Mouse (Mus musculus): ENCODE measurements at regions not wholly inside any gene's neighbourhood (a gene's known extent, or its start where the extent isn't known, plus 50 kb on each side); places are given as distances from the start of the nearest gene placed in this dataset.

- Histone ChIP-seq H3K9me3 (ENCODE audit: control insufficient read depth, low read length) (no peaks in the 10 kb centered on the region), H3K36me3 (ENCODE audit: control insufficient read depth, insufficient read depth, low read length) (no peaks in the 10 kb centered on the region), H3K4me3 (ENCODE audit: low read depth, low read length) (no peak overlapping the region), H3K27me3 (replicated peaks; ENCODE audit: control insufficient read depth, insufficient read depth, low read length) (no peaks in the 10 kb centered on the region), H3K4me1 (replicated peaks; ENCODE audit: control insufficient read depth, insufficient read depth, low read length) (no peaks in the 10 kb centered on the region), H3K9ac (ENCODE audit: low read length) (no peak overlapping the region), H3K4me2 (ENCODE audit: low read length) (no peak overlapping the region), H3K27ac (ENCODE audit: low read depth) (no peak overlapping the region)
- WGBS: 74% methylated on average over 3 of the region's 3 CpGs
- ATAC-seq (replicated peaks; ENCODE audit: low FRiP score, low TSS enrichment, low read depth) (no peak), DNase-seq (ENCODE audit: low spot score) (no peak)
These were observed 216.2 kb upstream of the H2al1a start for GRCm38 (mm10) chrX:11082845-11083244.

GRCm38 (mm10) chrX:11086257-11087072 is 212.6 kb upstream of the H2al1a start:
- Histone ChIP-seq H3K9ac (ENCODE audit: low read length) (no peak overlapping the region), H3K9me3 (ENCODE audit: control insufficient read depth, low read length) (no peaks in the 10 kb centered on the region), H3K4me1 (replicated peaks; ENCODE audit: control insufficient read depth, insufficient read depth, low read length) (no peaks in the 10 kb centered on the region), H3K4me3 (ENCODE audit: low read depth, low read length) (no peak overlapping the region), H3K27me3 (replicated peaks; ENCODE audit: control insufficient read depth, insufficient read depth, low read length) (no peaks in the 10 kb centered on the region), H3K36me3 (ENCODE audit: control insufficient read depth, insufficient read depth, low read length) (no peaks in the 10 kb centered on the region), H3K4me2 (ENCODE audit: low read length) (no peak overlapping the region), H3K27ac (ENCODE audit: low read depth) (no peak overlapping the region)
- WGBS: 36% methylated on average over 6 of the region's 7 CpGs
- DNase-seq (ENCODE audit: low spot score) (no peak), ATAC-seq (replicated peaks; ENCODE audit: low FRiP score, low TSS enrichment, low read depth) (no peak)

DNA sequence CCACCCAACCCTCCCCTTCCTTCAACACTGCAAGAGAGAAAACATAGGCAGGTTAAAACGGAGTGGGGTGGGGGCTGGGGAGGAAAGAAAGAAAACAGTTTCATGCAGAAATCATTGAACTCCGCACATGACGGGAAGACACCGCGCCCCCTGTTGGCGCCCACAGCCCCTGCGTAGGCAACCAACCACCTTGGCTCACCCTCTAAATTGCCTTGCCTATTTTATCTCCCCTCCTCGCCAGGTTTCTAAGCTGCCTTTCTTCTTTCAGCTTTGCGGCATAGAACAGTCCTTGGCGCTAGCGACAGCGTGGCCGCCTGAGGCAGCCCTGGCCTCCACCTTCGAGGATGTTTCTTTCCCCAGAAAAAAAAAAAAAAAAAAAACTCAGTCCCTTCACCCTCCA is 211.1 kb upstream of the H2al1a start:
- Histone ChIP-seq H3K9ac (ENCODE audit: low read length) (no peak overlapping the region), H3K4me1 (replicated peaks; ENCODE audit: control insufficient read depth, insufficient read depth, low read length) (no peaks in the 10 kb centered on the region), H3K36me3 (ENCODE audit: control insufficient read depth, insufficient read depth, low read length) (no peaks in the 10 kb centered on the region), H3K9me3 (ENCODE audit: control insufficient read depth, low read length) (no peaks in the 10 kb centered on the region), H3K27me3 (replicated peaks; ENCODE audit: control insufficient read depth, insufficient read depth, low read length) (no peaks in the 10 kb centered on the region), H3K4me2 (ENCODE audit: low read length) (peak overlapping the region; percentile 28; the same call in 1 of the 2 replicates), H3K4me3 (ENCODE audit: low read depth, low read length) (no peak overlapping the region), H3K27ac (ENCODE audit: low read depth) (no peak overlapping the region)
- ATAC-seq (replicated peaks; ENCODE audit: low FRiP score, low TSS enrichment, low read depth): no peak
- WGBS: 16% methylated on average over 14 of the region's 14 CpGs
- peak; percentile 60 for DNase-seq (ENCODE audit: low spot score)

DNA sequence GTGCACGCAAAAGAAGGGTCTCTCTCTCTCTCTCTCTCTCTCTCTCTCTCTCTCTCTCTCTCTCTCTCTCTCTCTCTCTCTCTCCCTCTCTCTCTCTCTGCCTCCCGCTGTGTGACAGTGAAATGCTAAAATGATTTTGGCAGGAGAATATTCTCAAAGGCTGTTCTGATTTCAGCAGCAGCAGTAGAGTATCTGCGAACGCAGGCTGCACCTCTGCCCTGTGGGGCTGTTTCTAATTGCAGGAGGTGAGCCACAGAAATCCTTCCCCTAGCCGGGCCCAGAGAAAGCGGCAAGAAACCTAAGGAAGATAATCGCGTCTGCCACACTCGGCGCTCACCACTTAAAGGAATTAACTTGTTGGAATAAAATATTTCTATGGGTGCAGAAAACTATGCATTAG is 210.6 kb upstream of the H2al1a start:
- no peak overlapping the region for H3K4me2 ChIP-seq (ENCODE audit: low read length)
- no peaks in the 10 kb centered on the region for H3K36me3 ChIP-seq (ENCODE audit: control insufficient read depth, insufficient read depth, low read length)
- no peak for ATAC-seq (replicated peaks; ENCODE audit: low FRiP score, low TSS enrichment, low read depth)
- no peak for DNase-seq (ENCODE audit: low spot score)
- no peak overlapping the region for H3K9ac ChIP-seq (ENCODE audit: low read length)
- H3K4me1 ChIP-seq (replicated peaks; ENCODE audit: control insufficient read depth, insufficient read depth, low read length): no peaks in the 10 kb centered on the region
- no peak overlapping the region for H3K27ac ChIP-seq (ENCODE audit: low read depth)
- WGBS: 44% methylated on average over 10 of the region's 10 CpGs
- no peak overlapping the region for H3K4me3 ChIP-seq (ENCODE audit: low read depth, low read length)
- no peaks in the 10 kb centered on the region for H3K27me3 ChIP-seq (replicated peaks; ENCODE audit: control insufficient read depth, insufficient read depth, low read length)
- H3K9me3 ChIP-seq (ENCODE audit: control insufficient read depth, low read length): no peaks in the 10 kb centered on the region

GRCm38 (mm10) chrX:11090432-11090831 is 208.6 kb upstream of the H2al1a start:
- H3K4me1 ChIP-seq (replicated peaks; ENCODE audit: control insufficient read depth, insufficient read depth, low read length): no peaks in the 10 kb centered on the region
- no peaks in the 10 kb centered on the region for H3K27me3 ChIP-seq (replicated peaks; ENCODE audit: control insufficient read depth, insufficient read depth, low read length)
- no peak for DNase-seq (ENCODE audit: low spot score)
- no peak overlapping the region for H3K9ac ChIP-seq (ENCODE audit: low read length)
- H3K27ac ChIP-seq (ENCODE audit: low read depth): no peak overlapping the region
- ATAC-seq (replicated peaks; ENCODE audit: low FRiP score, low TSS enrichment, low read depth): no peak
- no peaks in the 10 kb centered on the region for H3K9me3 ChIP-seq (ENCODE audit: control insufficient read depth, low read length)
- WGBS: 39% methylated on average over 7 of the region's 7 CpGs
- no peak overlapping the region for H3K4me3 ChIP-seq (ENCODE audit: low read depth, low read length)
- H3K4me2 ChIP-seq (ENCODE audit: low read length): no peak overlapping the region
- H3K36me3 ChIP-seq (ENCODE audit: control insufficient read depth, insufficient read depth, low read length): no peaks in the 10 kb centered on the region

- WGBS: 49% methylated on average over 9 of the region's 9 CpGs
- Histone ChIP-seq H3K27ac (ENCODE audit: low read depth) (no peak overlapping the region), H3K4me2 (ENCODE audit: low read length) (no peak overlapping the region), H3K36me3 (ENCODE audit: control insufficient read depth, insufficient read depth, low read length) (no peaks in the 10 kb centered on the region), H3K9me3 (ENCODE audit: control insufficient read depth, low read length) (no peaks in the 10 kb centered on the region), H3K9ac (ENCODE audit: low read length) (no peak overlapping the region), H3K4me3 (ENCODE audit: low read depth, low read length) (no peak overlapping the region), H3K4me1 (replicated peaks; ENCODE audit: control insufficient read depth, insufficient read depth, low read length) (no peaks in the 10 kb centered on the region), H3K27me3 (replicated peaks; ENCODE audit: control insufficient read depth, insufficient read depth, low read length) (0 out of 2 replicates have a peak, but pooled peaks cover 4% of the 10 kb centered on the region)
- DNase-seq (ENCODE audit: low spot score) (no peak), ATAC-seq (replicated peaks; ENCODE audit: low FRiP score, low TSS enrichment, low read depth) (no peak)
These were observed 201.3 kb upstream of the H2al1a start for GRCm38 (mm10) chrX:11097581-11098254.

- ATAC-seq (replicated peaks; ENCODE audit: low FRiP score, low TSS enrichment, low read depth): no peak
- WGBS: 27% methylated on average over 4 of the region's 4 CpGs
- no peak overlapping the region for H3K4me2 ChIP-seq (ENCODE audit: low read length)
These were observed 200.7 kb upstream of the H2al1a start for GRCm38 (mm10) chrX:11098366-11098765.

DNA sequence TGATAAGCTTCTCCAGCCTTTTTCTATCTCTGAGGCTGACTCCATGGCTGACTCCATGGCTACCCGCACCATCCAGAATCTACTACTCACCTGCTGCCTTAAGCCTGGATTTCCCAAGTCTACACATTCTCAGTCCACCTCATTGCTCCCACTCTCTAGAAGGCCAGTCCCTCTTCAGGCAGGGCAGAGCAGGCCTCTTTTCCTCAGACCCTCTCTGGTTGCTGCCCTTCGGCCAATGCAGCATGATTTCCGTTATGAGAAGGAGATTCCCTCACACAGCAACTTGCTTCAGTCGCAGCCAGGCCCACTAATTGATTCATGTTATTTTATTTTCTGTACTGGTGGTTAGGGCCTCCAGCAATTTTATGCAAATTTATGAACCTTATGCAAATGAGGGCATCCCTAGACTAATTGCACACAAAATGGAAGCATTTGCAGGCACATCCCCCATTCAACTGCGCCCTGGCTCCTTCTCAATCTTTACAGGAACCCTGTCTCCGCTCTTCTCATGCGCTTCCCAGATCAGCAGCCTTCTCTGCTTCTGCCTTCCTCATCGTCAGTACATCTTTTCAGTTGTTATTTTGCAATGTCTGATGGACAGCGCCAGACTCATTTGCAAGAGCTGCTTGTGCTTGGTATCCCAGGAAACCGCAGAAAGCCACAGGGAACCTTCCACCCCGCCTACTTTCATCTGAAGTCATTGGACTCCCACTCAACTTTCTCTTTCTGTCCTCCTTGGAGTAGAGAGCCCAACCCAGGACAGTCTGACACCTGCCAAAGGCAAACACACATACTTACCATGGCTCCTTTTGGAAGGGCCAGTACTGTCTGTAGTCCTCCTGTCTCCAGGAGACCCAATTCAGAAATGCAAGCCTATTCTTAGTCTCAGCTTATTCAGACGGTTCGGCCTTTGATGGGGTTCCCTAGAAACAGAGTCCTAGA is 199.6 kb upstream of the H2al1a start:
- Histone ChIP-seq H3K36me3 (ENCODE audit: control insufficient read depth, insufficient read depth, low read length) (no peaks in the 10 kb centered on the region), H3K4me1 (replicated peaks; ENCODE audit: control insufficient read depth, insufficient read depth, low read length) (no peaks in the 10 kb centered on the region)
- WGBS: 70% methylated on average over 13 of the region's 13 CpGs

More at GRCm38 (mm10) chrX:11098366-11098765, 200.7 kb upstream of the H2al1a start:
- H3K9ac ChIP-seq (ENCODE audit: low read length): no peak overlapping the region
- H3K27ac ChIP-seq (ENCODE audit: low read depth): no peak overlapping the region
- DNase-seq (ENCODE audit: low spot score): no peak
- H3K4me1 ChIP-seq (replicated peaks; ENCODE audit: control insufficient read depth, insufficient read depth, low read length): no peaks in the 10 kb centered on the region
- H3K36me3 ChIP-seq (ENCODE audit: control insufficient read depth, insufficient read depth, low read length): no peaks in the 10 kb centered on the region
- 0 out of 2 replicates have a peak, but pooled peaks cover 4% of the 10 kb centered on the region for H3K27me3 ChIP-seq (replicated peaks; ENCODE audit: control insufficient read depth, insufficient read depth, low read length)
- H3K4me3 ChIP-seq (ENCODE audit: low read depth, low read length): no peak overlapping the region
- no peaks in the 10 kb centered on the region for H3K9me3 ChIP-seq (ENCODE audit: control insufficient read depth, low read length)

More for the DNA sequence above, 199.6 kb upstream of the H2al1a start:
- no peak overlapping the region for H3K4me3 ChIP-seq (ENCODE audit: low read depth, low read length)
- H3K9ac ChIP-seq (ENCODE audit: low read length): no peak overlapping the region
- DNase-seq (ENCODE audit: low spot score): no peak
- H3K9me3 ChIP-seq (ENCODE audit: control insufficient read depth, low read length): no peaks in the 10 kb centered on the region
- H3K27me3 ChIP-seq (replicated peaks; ENCODE audit: control insufficient read depth, insufficient read depth, low read length): 0 out of 2 replicates have a peak, but pooled peaks cover 4% of the 10 kb centered on the region
- H3K4me2 ChIP-seq (ENCODE audit: low read length): no peak overlapping the region
- ATAC-seq (replicated peaks; ENCODE audit: low FRiP score, low TSS enrichment, low read depth): no peak
- H3K27ac ChIP-seq (ENCODE audit: low read depth): no peak overlapping the region

Data from intestine, embryonic 14.5 days (tissue).